Mouse (Mus musculus) small intestine, adult 2 months (tissue): ENCODE measurements around the gene Fabp1. TPM values are rescaled to one million over a fixed set of nuclear protein-coding genes. Genes with fewer than 3 reads are reported as not detected.

Experiments used
- H3K27ac ChIP-seq: fragments of 200-500 bp; 2 replicates; pipeline ENCODE4 v1.5.1; 2012; ENCODE audit warnings: low read depth, low read length, control low read depth, inconsistent platforms; ENCODE audit not compliant: insufficient read depth
- H3K27me3 ChIP-seq: fragments of 200-500 bp; 2 replicates; pipeline ENCODE4 v1.6.1; 2012; ENCODE audit warnings: mild to moderate bottlenecking, moderate library complexity, low read length, inconsistent platforms; ENCODE audit not compliant: control insufficient read depth, insufficient read depth
- H3K36me3 ChIP-seq: fragments of 200-500 bp; 2 replicates; pipeline ENCODE4 v1.6.1; 2012; ENCODE audit warnings: mild to moderate bottlenecking, low read length, control low read depth, inconsistent platforms; ENCODE audit not compliant: control insufficient read depth, insufficient read depth
- H3K4me1 ChIP-seq: fragments of 200-500 bp; 2 replicates; pipeline ENCODE4 v1.6.1; 2012; ENCODE audit warnings: low read length, inconsistent platforms, mixed read lengths; ENCODE audit not compliant: control insufficient read depth, insufficient read depth, insufficient read length
- H3K4me3 ChIP-seq: fragments of 200-500 bp; 2 replicates; pipeline ENCODE4 v1.5.1; 2012; ENCODE audit warnings: low read depth, mild to moderate bottlenecking, control low read depth, inconsistent platforms, low read length, moderate library complexity
- CTCF ChIP-seq: fragments of 200-500 bp; IDR thresholded peaks from 2 replicates; pipeline ENCODE4 v1.5.1; 2012; ENCODE audit warnings: low read depth, mild to moderate bottlenecking, control low read depth, inconsistent platforms, low read length, moderate library complexity, mixed read lengths; ENCODE audit not compliant: insufficient replicate concordance, insufficient read length; ENCODE audit errors: extremely low read depth
- POLR2A ChIP-seq: fragments of 200-500 bp; IDR thresholded peaks from 2 replicates; pipeline ENCODE4 v1.6.1; 2012; ENCODE audit warnings: low read depth, mild to moderate bottlenecking, control low read depth, inconsistent platforms, low read length, moderate library complexity
- WGBS: fragments of 180-500 bp; shearing (Covaris S2); methylation state at CpG from one replicate; pipeline ENCODE4 v1.1.7; 2018; 5-methylcytosine and 5-hydroxymethylcytosine counted together
- polyA plus RNA-seq: library from polyadenylated mRNA; depleted of rRNA; stranded (reverse); fragments of >200 nt; gene quantifications from 2 replicates; pipeline ENCODE4 v1.2.3, GENCODE M21; 2012

Fabp1 gene
- polyA plus RNA-seq, 1 experiment = 118 TPM

DNA sequence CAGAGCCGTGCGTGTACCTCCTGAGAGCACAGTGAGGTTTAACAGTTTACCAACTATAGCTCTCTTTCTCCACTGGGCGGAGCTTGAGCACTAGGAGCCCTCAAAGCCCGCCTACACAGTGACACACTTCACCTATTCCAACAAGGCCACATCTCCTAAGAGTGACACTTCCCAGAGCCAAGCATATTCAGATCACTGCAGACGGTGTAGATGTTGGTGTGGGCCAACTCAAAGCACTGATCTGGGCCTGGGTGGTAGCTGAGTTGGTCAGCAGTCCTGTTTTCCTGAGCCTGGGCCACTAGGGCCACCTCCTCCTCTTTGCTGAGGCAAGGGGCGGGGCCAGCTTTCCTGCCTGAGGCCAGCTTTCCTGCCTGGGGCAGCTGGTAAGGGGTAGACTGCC is 35.2 kb upstream of the Fabp1 start:
- H3K27ac ChIP-seq = no peak overlapping the region
- H3K27me3 ChIP-seq = no peaks in the 10 kb centered on the region
- H3K4me3 ChIP-seq = no peak overlapping the region
- TF ChIP-seq CTCF (no peak), POLR2A (no peak)
- H3K36me3 ChIP-seq = no peaks in the 10 kb centered on the region
- WGBS = 31% methylated on average over 6 of the region's 6 CpGs
- H3K4me1 ChIP-seq = peaks cover 6% of the 10 kb centered on the region; the same call in 1 of the 2 replicates

DNA sequence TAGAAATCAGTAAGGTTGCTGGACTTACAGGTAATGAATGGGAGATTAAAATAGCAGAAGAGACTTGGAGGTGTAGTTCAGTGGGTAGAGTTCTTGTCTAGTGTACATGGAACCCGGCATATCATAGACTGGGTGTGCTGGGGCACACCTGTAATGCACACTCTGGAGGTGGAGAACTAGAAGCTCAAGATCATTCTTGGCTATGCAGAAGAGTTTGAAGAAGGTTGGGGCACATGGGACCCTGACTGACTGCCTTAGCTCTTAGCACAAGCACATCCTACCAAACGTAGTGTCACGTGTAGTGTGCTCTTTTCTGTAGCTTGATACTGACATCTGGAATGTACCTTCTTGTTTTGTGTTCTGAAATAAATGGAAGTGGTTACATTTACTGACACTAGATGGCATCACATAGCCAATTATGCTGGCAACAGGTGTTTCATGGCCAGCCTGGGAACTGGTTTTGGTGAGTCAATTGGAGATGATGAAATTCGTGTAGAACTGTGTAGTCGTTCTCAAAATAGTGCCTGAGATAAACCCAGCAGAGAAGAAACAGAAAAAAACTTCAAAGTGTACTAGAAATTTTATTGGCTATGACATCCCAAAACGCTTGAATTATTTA is 33.0 kb upstream of the Fabp1 start:
- peaks cover 6% of the 10 kb centered on the region; the same call in 1 of the 2 replicates for H3K4me1 ChIP-seq
- no peak for TF ChIP-seq CTCF
- no peak for TF ChIP-seq POLR2A
- no peaks in the 10 kb centered on the region for H3K27me3 ChIP-seq
- H3K27ac ChIP-seq = no peak overlapping the region
- no peaks in the 10 kb centered on the region for H3K36me3 ChIP-seq
- WGBS = 13% methylated on average over 6 of the region's 6 CpGs
- no peak overlapping the region for H3K4me3 ChIP-seq

DNA sequence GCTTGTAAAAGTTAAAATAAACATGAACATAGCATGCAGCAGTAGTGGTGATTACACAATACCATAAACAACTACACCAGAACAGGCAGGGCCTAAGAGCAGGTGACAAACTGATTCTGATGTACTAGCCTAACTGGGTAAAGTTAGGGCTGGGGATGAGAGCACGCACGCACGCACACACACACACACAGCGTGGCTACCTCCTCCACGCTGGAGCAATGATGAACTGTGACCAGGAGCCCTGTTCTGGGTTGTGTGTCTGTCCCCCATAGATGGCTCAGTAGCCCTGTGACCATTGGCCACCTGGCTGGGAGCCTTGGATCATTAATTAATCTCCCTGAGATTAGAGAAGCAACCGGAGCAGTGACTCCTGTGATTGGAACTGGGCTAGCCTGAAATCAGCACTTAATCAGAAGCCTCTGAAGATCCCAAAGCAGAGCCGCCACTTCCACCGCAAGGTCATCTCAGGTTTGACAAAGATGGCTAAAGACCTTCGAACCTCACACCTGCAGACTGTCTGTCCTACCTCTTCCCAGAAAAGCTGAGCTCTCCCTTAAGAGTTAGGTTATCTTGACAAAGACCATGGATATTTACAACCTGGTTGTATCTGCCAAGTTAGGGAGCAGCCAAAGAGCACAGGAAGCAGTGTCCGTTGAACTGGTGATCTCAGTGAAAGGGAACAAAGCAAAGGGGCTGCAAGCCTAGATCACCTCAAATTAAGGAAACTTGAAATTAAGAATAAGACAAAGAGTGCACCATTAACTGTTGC is 26.6 kb upstream of the Fabp1 start:
- TF ChIP-seq CTCF = no peak
- TF ChIP-seq POLR2A = no peak
- H3K4me3 ChIP-seq = no peak overlapping the region
- peaks cover 4% of the 10 kb centered on the region; the same call in 1 of the 2 replicates for H3K4me1 ChIP-seq
- peak overlapping the region; percentile 58; the same call in 1 of the 2 replicates for H3K27ac ChIP-seq
- 34% methylated on average over 10 of the region's 10 CpGs for WGBS
- no peaks in the 10 kb centered on the region for H3K27me3 ChIP-seq
- no peaks in the 10 kb centered on the region for H3K36me3 ChIP-seq

DNA sequence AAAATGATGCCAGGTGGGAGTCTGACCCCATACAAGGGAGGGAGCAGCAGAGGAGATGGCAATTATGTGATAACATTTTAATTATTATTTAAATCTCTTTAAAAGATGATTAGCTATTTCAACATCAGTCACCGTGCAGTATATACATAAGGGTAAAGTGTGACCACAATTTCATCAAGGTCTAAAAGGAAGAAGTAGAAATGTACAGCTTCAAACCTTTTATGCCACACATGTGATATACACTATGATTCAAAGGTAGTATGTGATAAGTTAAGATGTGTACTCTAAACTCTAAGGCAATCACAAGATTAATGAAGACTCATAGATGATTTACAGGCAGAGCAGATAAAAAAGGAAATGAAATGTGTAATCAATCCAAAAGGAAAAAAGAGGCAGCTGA is 19.0 kb upstream of the Fabp1 start:
- Histone ChIP-seq H3K27me3 (no peaks in the 10 kb centered on the region), H3K4me3 (no peak overlapping the region), H3K27ac (peak overlapping the region; percentile 57), H3K4me1 (peaks cover 5% of the 10 kb centered on the region; the same call in 1 of the 2 replicates), H3K36me3 (no peaks in the 10 kb centered on the region)
- 45% methylated on average over 1 of the region's 1 CpGs for WGBS
- TF ChIP-seq CTCF (no peak), POLR2A (no peak)

DNA sequence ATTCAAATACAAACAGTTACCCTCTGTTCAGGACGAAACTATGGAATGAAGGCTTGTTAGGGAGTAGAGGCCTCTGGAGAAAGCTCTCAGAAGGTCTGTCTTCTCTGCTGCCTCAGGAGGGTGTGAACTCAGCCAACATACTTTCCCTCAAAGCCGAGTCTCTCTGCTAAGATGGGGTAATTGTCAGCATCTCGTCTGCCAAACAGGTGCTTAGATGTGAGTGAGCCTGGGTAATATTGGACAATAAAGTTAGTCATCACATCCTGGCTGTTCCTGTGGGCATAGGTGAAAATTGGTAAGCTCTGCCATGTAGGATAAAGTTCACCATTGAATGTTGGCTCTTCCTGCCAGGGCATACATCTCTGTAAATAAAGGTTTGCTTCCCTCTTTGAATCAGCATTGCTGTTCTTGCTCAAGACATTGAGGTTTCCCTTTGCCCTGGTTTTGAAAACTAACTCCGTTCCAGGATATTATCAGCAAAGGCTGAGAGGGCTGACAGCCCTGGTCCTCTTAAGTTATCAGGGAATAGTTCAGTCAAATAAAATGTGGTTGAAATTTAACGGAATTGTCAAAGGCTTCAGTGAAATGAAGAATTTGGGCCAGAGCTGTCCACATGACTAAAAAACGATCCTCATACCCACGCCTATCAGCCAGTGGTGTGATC is 14.6 kb upstream of the Fabp1 start:
- peaks cover 9% of the 10 kb centered on the region; the same call in 1 of the 2 replicates for H3K4me1 ChIP-seq
- TF ChIP-seq POLR2A = no peak
- no peak for TF ChIP-seq CTCF
- 24% methylated on average over 7 of the region's 7 CpGs for WGBS
- no peak overlapping the region for H3K4me3 ChIP-seq
- peak overlapping the region; percentile 38; the same call in 1 of the 2 replicates for H3K27ac ChIP-seq
- H3K36me3 ChIP-seq = no peaks in the 10 kb centered on the region
- no peaks in the 10 kb centered on the region for H3K27me3 ChIP-seq

DNA sequence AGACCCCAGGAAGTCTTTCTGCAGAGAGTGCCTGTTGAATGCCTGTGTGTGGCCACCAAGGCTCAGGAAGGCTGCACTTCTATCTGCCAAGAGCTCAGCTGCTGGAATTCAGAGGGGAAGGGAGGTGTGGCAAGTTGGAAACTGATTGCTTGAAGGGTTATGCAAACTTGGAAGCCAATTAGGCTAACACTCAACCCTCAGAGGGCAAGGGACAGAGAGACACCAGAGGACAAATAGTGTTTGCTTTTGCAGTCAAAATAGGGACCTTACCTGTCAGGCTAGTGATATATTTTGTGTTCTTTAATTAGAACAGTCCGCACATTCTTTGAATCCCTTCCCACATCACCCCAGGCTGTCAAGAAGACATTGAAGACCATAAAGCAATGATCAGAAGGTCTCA is 10.0 kb upstream of the Fabp1 start:
- H3K4me1 ChIP-seq = peaks cover 6% of the 10 kb centered on the region; the same call in 1 of the 2 replicates
- no peak overlapping the region for H3K4me3 ChIP-seq
- TF ChIP-seq CTCF (no peak), POLR2A (no peak)
- H3K27ac ChIP-seq = no peak overlapping the region
- 83% methylated on average over 1 of the region's 1 CpGs for WGBS
- H3K27me3 ChIP-seq = no peaks in the 10 kb centered on the region
- H3K36me3 ChIP-seq = no peaks in the 10 kb centered on the region

DNA sequence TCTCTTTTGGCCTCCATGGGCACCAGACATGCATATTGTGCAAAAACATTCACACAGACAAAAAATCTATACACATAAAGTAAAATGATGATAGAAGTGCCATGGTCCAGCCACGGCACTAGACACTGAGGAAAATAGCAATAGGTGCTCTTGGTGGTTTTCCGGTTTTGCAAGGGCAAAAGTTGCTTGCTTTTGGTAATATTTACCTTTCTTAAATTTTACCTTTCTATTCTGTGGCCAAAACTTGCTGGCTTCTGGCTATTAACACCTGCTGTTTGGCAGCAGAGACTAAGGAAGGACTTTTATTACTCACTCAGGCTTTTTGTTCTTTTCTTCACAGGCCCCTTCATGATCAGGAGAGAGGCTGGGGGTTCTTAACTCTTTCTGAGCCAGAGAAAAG is 9.1 kb upstream of the Fabp1 start:
- H3K4me3 ChIP-seq = no peak overlapping the region
- H3K27me3 ChIP-seq = no peaks in the 10 kb centered on the region
- no peak for TF ChIP-seq CTCF
- TF ChIP-seq POLR2A = no peak
- no peaks in the 10 kb centered on the region for H3K36me3 ChIP-seq
- H3K4me1 ChIP-seq = peaks cover 4% of the 10 kb centered on the region; the same call in 1 of the 2 replicates
- 93% methylated on average over 2 of the region's 2 CpGs for WGBS
- H3K27ac ChIP-seq = no peak overlapping the region
